Mouse (Mus musculus) lung, embryonic 16.5 days (tissue): ENCODE measurements around the gene Ttll11. TPM values are rescaled to one million over a fixed set of nuclear protein-coding genes. Genes with fewer than 3 reads are reported as not detected.
A peak's percentile ranks its signal among the peaks of the same experiment; 100 is the strongest.

Experiments
- ATAC-seq: fragments of 200-750 bp; cut with Nextera tagmentation; 2 replicates; pipeline ENCODE4 v1.8.0; 2017; ENCODE audit warnings: low read depth, mild to moderate bottlenecking, moderate library complexity
- H3K27ac ChIP-seq: fragments of 300-500 bp; sonication (generic); 2 replicates; pipeline ENCODE4 v1.5.1; 2014; ENCODE audit warnings: mild to moderate bottlenecking, control low read depth, low read length
- H3K27me3 ChIP-seq: fragments of 300-500 bp; sonication (generic); 2 replicates; pipeline ENCODE4 v1.6.1; 2014; ENCODE audit warnings: low read depth, low read length, mixed read lengths; ENCODE audit not compliant: control insufficient read depth, insufficient read depth
- H3K36me3 ChIP-seq: fragments of 300-500 bp; sonication (generic); 2 replicates; pipeline ENCODE4 v1.6.1; 2014; ENCODE audit warnings: low read length; ENCODE audit not compliant: control insufficient read depth, insufficient read depth
- H3K4me1 ChIP-seq: fragments of 300-500 bp; sonication (generic); replicated peaks from 2 replicates; pipeline ENCODE4 v1.6.1; 2014; ENCODE audit warnings: low read length, mixed read lengths; ENCODE audit not compliant: control insufficient read depth, insufficient read depth
- H3K4me2 ChIP-seq: fragments of 300-500 bp; sonication (generic); 2 replicates; pipeline ENCODE4 v1.6.1; 2014; ENCODE audit warnings: low read depth, low read length, control low read depth
- H3K4me3 ChIP-seq: fragments of 300-500 bp; sonication (generic); 2 replicates; pipeline ENCODE4 v1.5.1; 2014; ENCODE audit warnings: mild to moderate bottlenecking, low read length, control low read depth
- H3K9ac ChIP-seq: fragments of 300-500 bp; sonication (generic); 2 replicates; pipeline ENCODE4 v1.6.1; 2014; ENCODE audit warnings: low read length, control low read depth
- H3K9me3 ChIP-seq: fragments of 300-500 bp; sonication (generic); 2 replicates; pipeline ENCODE4 v1.6.1; 2016; ENCODE audit warnings: low read length; ENCODE audit not compliant: control insufficient read depth
- WGBS: fragments of 180-500 bp; shearing (Covaris S2); extraction: QIAGEN DNeasy Blood & Tissue Kit; methylation state at CpG from one replicate; pipeline ENCODE4 v1.1.7; 2014; 5-methylcytosine and 5-hydroxymethylcytosine counted together
- polyA plus RNA-seq: library from polyadenylated mRNA; unstranded; fragments of >200 nt; fragmentation: Nextera tagmentation; extraction: Ambion mirVana; gene quantifications from 2 replicates; pipeline ENCODE4 v1.2.1, GENCODE M21; 2015

Ttll11 gene
- polyA plus RNA-seq, 1 experiment from 2014 or later: 0.55 TPM

GRCm38 (mm10) chr2:35978276-35978933 lies 1.3 kb downstream of the Ttll11 start:
- Histone ChIP-seq H3K9me3 (no peaks in the 10 kb centered on the region), H3K27me3 (no peaks in the 10 kb centered on the region), H3K4me1 (peaks cover 14% of the 10 kb centered on the region), H3K27ac (no peak overlapping the region), H3K9ac (peak overlapping the region; percentile 90), H3K4me2 (peak overlapping the region; percentile 92), H3K36me3 (no peaks in the 10 kb centered on the region), H3K4me3 (peak overlapping the region; percentile 88)
- peak; percentile 27; the same call in 1 of the 2 replicates for ATAC-seq
- WGBS: 16% methylated on average over 15 of the region's 15 CpGs

DNA sequence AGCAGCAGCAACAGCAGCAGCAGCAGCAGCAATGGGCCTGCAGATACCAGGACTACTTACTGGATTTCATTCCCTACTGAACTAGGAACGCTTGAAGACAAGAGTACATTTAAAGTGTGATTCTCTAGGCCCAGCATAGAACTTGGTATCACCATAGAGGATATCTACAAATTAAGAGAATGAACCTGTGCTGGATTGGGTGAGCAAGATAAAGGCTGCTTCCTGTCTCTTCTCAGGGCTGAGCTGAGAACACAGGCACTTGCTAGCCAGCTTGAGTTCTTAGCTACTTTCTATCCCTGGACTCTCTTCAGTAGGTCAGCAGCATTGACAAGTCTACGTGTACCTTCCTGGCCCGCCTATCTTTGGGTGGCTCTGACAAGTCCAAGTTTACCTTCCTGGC lies 2.0 kb downstream of the Ttll11 start:
- H3K36me3 ChIP-seq: no peaks in the 10 kb centered on the region
- ATAC-seq: no peak
- H3K9ac ChIP-seq: no peak overlapping the region
- WGBS: 88% methylated on average over 3 of the region's 3 CpGs
- H3K4me3 ChIP-seq: no peak overlapping the region
- peaks cover 19% of the 10 kb centered on the region for H3K4me1 ChIP-seq
- no peaks in the 10 kb centered on the region for H3K9me3 ChIP-seq
- no peaks in the 10 kb centered on the region for H3K27me3 ChIP-seq
- peak overlapping the region; percentile 92 for H3K4me2 ChIP-seq
- no peak overlapping the region for H3K27ac ChIP-seq

DNA sequence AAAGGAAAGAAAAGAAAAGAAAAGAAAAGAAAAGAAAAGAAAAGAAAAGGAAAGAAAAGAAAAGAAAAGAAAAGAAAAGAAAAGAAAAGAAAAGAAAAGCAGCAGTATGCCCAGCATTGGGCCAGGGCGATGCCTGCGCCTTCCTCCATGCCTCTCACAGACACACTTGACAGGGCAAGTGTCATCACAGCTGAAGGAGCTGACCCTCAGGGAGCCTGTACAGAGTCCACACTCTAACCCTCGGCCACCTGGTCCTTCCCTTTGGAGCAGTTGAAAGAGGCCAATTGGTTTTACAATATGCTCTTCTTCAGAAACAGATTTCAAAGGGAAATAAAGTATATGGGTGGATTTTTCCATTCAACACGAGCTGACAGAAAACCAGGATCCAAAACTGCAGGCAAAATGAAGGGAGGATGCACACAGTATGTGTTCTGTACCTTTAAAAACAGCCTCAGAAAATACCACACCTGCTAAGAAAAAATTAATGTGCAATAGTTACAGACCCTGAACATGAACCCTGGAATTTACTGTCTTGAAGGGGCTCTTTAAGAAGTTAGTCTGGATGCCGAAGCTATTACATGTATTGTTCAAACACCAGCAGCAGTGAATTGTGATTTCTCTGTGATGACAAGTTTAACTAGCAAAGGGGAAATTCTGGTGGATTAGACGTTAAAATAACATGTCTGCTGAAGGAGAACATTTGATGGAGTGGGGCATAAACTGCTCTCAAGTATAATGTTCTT lies 7.3 kb downstream of the Ttll11 start:
- H3K27me3 ChIP-seq: no peaks in the 10 kb centered on the region
- no peaks in the 10 kb centered on the region for H3K36me3 ChIP-seq
- H3K27ac ChIP-seq: peak overlapping the region; percentile 36; the same call in 1 of the 2 replicates
- 33% methylated on average over 6 of the region's 6 CpGs for WGBS
- H3K4me3 ChIP-seq: no peak overlapping the region
- peaks cover 11% of the 10 kb centered on the region for H3K4me1 ChIP-seq
- peak; percentile 45; the same call in 1 of the 2 replicates for ATAC-seq
- H3K9me3 ChIP-seq: no peaks in the 10 kb centered on the region
- no peak overlapping the region for H3K9ac ChIP-seq
- 0 out of 2 replicates have a peak overlapping the region, but pooled peaks have one; percentile 7 for H3K4me2 ChIP-seq

DNA sequence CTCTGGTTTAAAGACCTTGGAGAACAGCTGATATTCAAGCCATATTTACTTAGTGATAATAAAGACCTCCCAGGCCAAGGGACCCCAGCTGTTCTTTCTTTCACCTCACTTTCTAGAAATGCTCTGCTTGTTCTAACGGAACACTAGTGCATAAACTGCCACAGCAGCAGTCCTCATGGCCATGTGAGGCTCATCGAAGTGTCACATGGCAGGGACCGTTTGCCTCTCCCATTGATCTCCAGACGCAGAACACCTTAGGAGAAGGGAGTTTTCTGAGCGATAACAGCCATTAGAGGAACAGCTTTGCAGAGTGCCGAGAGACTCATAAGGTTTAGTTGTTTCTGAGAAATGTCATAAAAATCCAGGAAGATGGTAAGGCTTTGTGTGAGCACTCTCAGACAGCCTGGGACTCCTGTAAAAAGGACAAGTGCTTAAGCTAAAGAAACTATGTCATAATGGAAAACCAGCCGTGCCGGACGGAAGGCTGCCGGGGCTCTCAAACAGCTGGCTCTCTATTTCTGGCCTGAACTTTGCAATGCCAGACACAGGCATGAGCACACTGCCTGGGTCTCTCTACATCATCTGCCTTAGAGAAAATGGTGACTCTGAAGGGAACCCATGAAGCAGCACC lies 13.7 kb downstream of the Ttll11 start:
- no peaks in the 10 kb centered on the region for H3K9me3 ChIP-seq
- no peak for ATAC-seq
- no peaks in the 10 kb centered on the region for H3K27me3 ChIP-seq
- no peak overlapping the region for H3K27ac ChIP-seq
- H3K4me3 ChIP-seq: no peak overlapping the region
- H3K9ac ChIP-seq: no peak overlapping the region
- no peaks in the 10 kb centered on the region for H3K4me1 ChIP-seq
- WGBS: 51% methylated on average over 10 of the region's 10 CpGs
- H3K4me2 ChIP-seq: no peak overlapping the region
- no peaks in the 10 kb centered on the region for H3K36me3 ChIP-seq

DNA sequence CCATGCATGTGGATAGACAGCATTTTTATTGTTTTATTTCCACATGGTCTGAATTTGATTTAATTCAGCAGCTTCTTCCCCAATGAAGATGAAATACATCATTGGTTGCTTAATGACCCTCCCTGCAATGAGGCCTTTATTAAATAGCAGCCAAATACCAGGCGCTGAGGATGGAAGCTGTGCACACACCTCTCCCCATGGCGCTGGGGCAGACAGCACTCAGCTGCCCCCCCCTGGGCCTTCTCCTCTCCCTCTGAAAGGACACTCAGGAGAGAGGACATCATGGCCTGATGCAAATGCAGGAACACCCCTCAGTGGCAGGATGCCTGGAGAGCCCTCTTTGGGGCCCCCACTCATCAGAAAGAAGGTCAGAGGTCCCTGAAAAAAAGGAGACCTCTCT lies 16.4 kb downstream of the Ttll11 start:
- Histone ChIP-seq H3K4me2 (no peak overlapping the region), H3K27ac (no peak overlapping the region), H3K36me3 (no peaks in the 10 kb centered on the region), H3K9me3 (no peaks in the 10 kb centered on the region), H3K9ac (no peak overlapping the region), H3K27me3 (no peaks in the 10 kb centered on the region), H3K4me1 (no peaks in the 10 kb centered on the region), H3K4me3 (no peak overlapping the region)
- WGBS: 76% methylated on average over 2 of the region's 2 CpGs
- ATAC-seq: no peak

- no peak for ATAC-seq
- 66% methylated on average over 3 of the region's 3 CpGs for WGBS
- Histone ChIP-seq H3K4me2 (no peak overlapping the region), H3K4me3 (no peak overlapping the region), H3K27me3 (no peaks in the 10 kb centered on the region), H3K4me1 (no peaks in the 10 kb centered on the region), H3K36me3 (no peaks in the 10 kb centered on the region), H3K9me3 (no peaks in the 10 kb centered on the region), H3K9ac (no peak overlapping the region), H3K27ac (no peak overlapping the region)
Measured at GRCm38 (mm10) chr2:35961593-35962127, 18.1 kb downstream of the Ttll11 start.

- Histone ChIP-seq H3K9ac (no peak overlapping the region), H3K4me3 (no peak overlapping the region), H3K4me2 (no peak overlapping the region), H3K27me3 (no peaks in the 10 kb centered on the region), H3K9me3 (no peaks in the 10 kb centered on the region), H3K27ac (no peak overlapping the region), H3K36me3 (no peaks in the 10 kb centered on the region), H3K4me1 (peaks cover 3% of the 10 kb centered on the region; the same call in 1 of the 2 replicates)
- 52% methylated on average over 7 of the region's 7 CpGs for WGBS
- no peak for ATAC-seq
Measured at GRCm38 (mm10) chr2:35957471-35958140, 22.1 kb downstream of the Ttll11 start.

- Histone ChIP-seq H3K27me3 (no peaks in the 10 kb centered on the region), H3K27ac (no peak overlapping the region), H3K9ac (no peak overlapping the region), H3K4me1 (peaks cover 3% of the 10 kb centered on the region; the same call in 1 of the 2 replicates), H3K36me3 (no peaks in the 10 kb centered on the region), H3K9me3 (no peaks in the 10 kb centered on the region), H3K4me2 (no peak overlapping the region), H3K4me3 (no peak overlapping the region)
- WGBS: 15% methylated on average over 5 of the region's 5 CpGs
- ATAC-seq: peak; percentile 68; the same call in 1 of the 2 replicates
Measured at GRCm38 (mm10) chr2:35955211-35955610, 24.5 kb downstream of the Ttll11 start.
